Mouse (Mus musculus): Measurements from ENCODE around the gene Ctsa. TPM values are rescaled to one million over a fixed set of nuclear protein-coding genes. Genes with fewer than 3 reads are reported as not detected.

The Ctsa gene
- total and polyA plus RNA-seq, 3 experiments, result 19.9 to 45.5 (median 27.0) TPM

- Histone ChIP-seq H3K36me3 (replicated peaks in 1 of 2; ENCODE audit: control insufficient read depth in 1 of 2, insufficient read depth in 1 of 2, low read length in 1 of 2) (peaks cover 11 to 52% of the 10 kb centered on the region in 2 experiments), H3K27me3 (replicated peaks) (no peaks in the 10 kb centered on the region), H3K9ac (ENCODE audit: insufficient read depth, low read depth) (no peak overlapping the region), H3K4me3 (replicated peaks in 1 of 3; ENCODE audit: low read depth in 2 of 3, low read length in 2 of 3, poor library complexity in 1 of 3) (no peak overlapping the region), H3K4me2 (ENCODE audit: insufficient read depth, low read depth, poor library complexity, severe bottlenecking) (no peak overlapping the region), H3K27ac (ENCODE audit: insufficient read depth, low read depth) (no peak overlapping the region), H3K79me2 (replicated peaks; ENCODE audit: control insufficient read depth, extremely low read depth, insufficient read depth, poor library complexity, severe bottlenecking) (no peaks in the 10 kb centered on the region), H3K9me3 (replicated peaks; ENCODE audit: low read length) (no peaks in the 10 kb centered on the region), H3K4me1 (ENCODE audit: control insufficient read depth in 1 of 2, insufficient read depth in 2 of 2) (peaks cover 0 to 2% of the 10 kb centered on the region in 2 experiments; a peak in 1 of 4 replicates)
- DNase-seq (ENCODE audit: extremely low read depth), result no peak
- dilution Hi-C loops (cut with MboI; ENCODE audit: extremely low pct_ligation_motif_present, extremely low pct_unique_long_range_greater_than_20kb, low sequenced_read_pairs) (no loop called here), in situ Hi-C loops (cut with MboI; ENCODE audit: low pct_ligation_motif_present, low pct_unique_long_range_greater_than_20kb, low sequenced_read_pairs) (no loop called here)
- TF ChIP-seq ZKSCAN1 (IDR thresholded peaks at IDR 0.05; ENCODE audit: borderline replicate concordance, low read depth, low read length), result no peak
- TF ChIP-seq EP300 (IDR thresholded peaks at IDR 0.05; ENCODE audit: low read length), result no peak
- TF ChIP-seq MAZ (IDR thresholded peaks at IDR 0.05; ENCODE audit: low read depth, low read length), result no peak
- TF ChIP-seq JUN (IDR thresholded peaks at IDR 0.05; ENCODE audit: insufficient read depth, low read depth, low read length), result no peak
- TF ChIP-seq RCOR1 (conservative IDR thresholded peaks at IDR 0.05; ENCODE audit: low read depth, low read length), result no peak
- no peak for TF ChIP-seq CHD2 (IDR thresholded peaks at IDR 0.05; ENCODE audit: low read length)
- TF ChIP-seq NRF1 (IDR thresholded peaks at IDR 0.05; ENCODE audit: low read depth, low read length), result no peak
- TF ChIP-seq KAT2A (IDR thresholded peaks at IDR 0.05; ENCODE audit: insufficient replicate concordance, low read length), result no peak
Observed at GRCm38 (mm10) chr2:164817206-164817605, 15.5 kb upstream of the Ctsa start.

GRCm38 (mm10) chr2:164817703-164818102 is 15.0 kb upstream of the Ctsa start:
- Histone ChIP-seq H3K27me3 (replicated peaks) (no peaks in the 10 kb centered on the region), H3K9ac (ENCODE audit: insufficient read depth, low read depth) (no peak overlapping the region), H3K79me2 (replicated peaks; ENCODE audit: control insufficient read depth, extremely low read depth, insufficient read depth, poor library complexity, severe bottlenecking) (no peaks in the 10 kb centered on the region), H3K27ac (ENCODE audit: insufficient read depth, low read depth) (no peak overlapping the region), H3K9me3 (replicated peaks; ENCODE audit: low read length) (no peaks in the 10 kb centered on the region), H3K4me1 (ENCODE audit: control insufficient read depth in 1 of 2, insufficient read depth in 2 of 2) (peaks cover 0 to 6% of the 10 kb centered on the region in 2 experiments; a peak in 2 of 4 replicates), H3K36me3 (replicated peaks in 1 of 2; ENCODE audit: control insufficient read depth in 1 of 2, insufficient read depth in 1 of 2, low read length in 1 of 2) (peaks cover 11 to 47% of the 10 kb centered on the region in 2 experiments), H3K4me3 (replicated peaks in 1 of 3; ENCODE audit: low read depth in 2 of 3, low read length in 2 of 3, poor library complexity in 1 of 3) (no peak overlapping the region), H3K4me2 (ENCODE audit: insufficient read depth, low read depth, poor library complexity, severe bottlenecking) (no peak overlapping the region)
- in situ Hi-C loops (cut with MboI; ENCODE audit: low pct_ligation_motif_present, low pct_unique_long_range_greater_than_20kb, low sequenced_read_pairs), result no loop called here
- dilution Hi-C loops (cut with MboI; ENCODE audit: extremely low pct_ligation_motif_present, extremely low pct_unique_long_range_greater_than_20kb, low sequenced_read_pairs), result no loop called here
- no peak for DNase-seq (ENCODE audit: extremely low read depth)
- TF ChIP-seq CTCF (conservative IDR thresholded peaks at IDR 0.05 in 1 of 2, IDR thresholded peaks at IDR 0.05 in 1 of 2; ENCODE audit: low read depth in 2 of 2, low read length in 2 of 2) (peak in 1 of 2 experiments; percentile 29; a peak in 2 of 4 replicates), POLR2A (IDR thresholded peaks at IDR 0.05; ENCODE audit: low read depth, low read length) (no peak)

GRCm38 (mm10) chr2:164821060-164821459 is 11.6 kb upstream of the Ctsa start:
- Histone ChIP-seq H3K4me2 (ENCODE audit: insufficient read depth, low read depth, poor library complexity, severe bottlenecking) (no peak overlapping the region), H3K27ac (ENCODE audit: insufficient read depth, low read depth) (no peak overlapping the region), H3K79me2 (replicated peaks; ENCODE audit: control insufficient read depth, extremely low read depth, insufficient read depth, poor library complexity, severe bottlenecking) (no peaks in the 10 kb centered on the region; the same call in 1 of the 2 replicates), H3K4me1 (ENCODE audit: control insufficient read depth in 1 of 2, insufficient read depth in 2 of 2) (peaks cover 0 to 14% of the 10 kb centered on the region in 2 experiments; a peak in 3 of 4 replicates), H3K4me3 (replicated peaks in 1 of 3; ENCODE audit: low read depth in 2 of 3, low read length in 2 of 3, poor library complexity in 1 of 3) (no peak overlapping the region), H3K27me3 (replicated peaks) (no peaks in the 10 kb centered on the region), H3K9me3 (replicated peaks; ENCODE audit: low read length) (no peaks in the 10 kb centered on the region), H3K9ac (ENCODE audit: insufficient read depth, low read depth) (no peak overlapping the region), H3K36me3 (replicated peaks in 1 of 2; ENCODE audit: control insufficient read depth in 1 of 2, insufficient read depth in 1 of 2, low read length in 1 of 2) (peaks cover 26 to 45% of the 10 kb centered on the region in 2 experiments)
- no peak for TF ChIP-seq ZMIZ1 (IDR thresholded peaks at IDR 0.05; ENCODE audit: low read depth, low read length)
- no peak for TF ChIP-seq E2F4 (IDR thresholded peaks at IDR 0.05; ENCODE audit: insufficient replicate concordance, low read depth, low read length)
- no peak for TF ChIP-seq CTCF (conservative IDR thresholded peaks at IDR 0.05 in 1 of 2, IDR thresholded peaks at IDR 0.05 in 1 of 2; ENCODE audit: low read depth in 2 of 2, low read length in 2 of 2)
- TF ChIP-seq MAFK (IDR thresholded peaks at IDR 0.05; ENCODE audit: insufficient replicate concordance, low read length), result no peak
- no peak for TF ChIP-seq ELF1 (IDR thresholded peaks at IDR 0.05; ENCODE audit: low read depth, low read length)
- in situ Hi-C loops (cut with MboI; ENCODE audit: low pct_ligation_motif_present, low pct_unique_long_range_greater_than_20kb, low sequenced_read_pairs) (no loop called here), dilution Hi-C loops (cut with MboI; ENCODE audit: extremely low pct_ligation_motif_present, extremely low pct_unique_long_range_greater_than_20kb, low sequenced_read_pairs) (no loop called here)
- no peak for DNase-seq (ENCODE audit: extremely low read depth)
